Mouse (Mus musculus) cerebellum, adult 2 months (tissue): ENCODE measurements at regions not wholly inside any gene's neighbourhood (a gene's known extent, or its start where the extent isn't known, plus 50 kb on each side); places are given as distances from the start of the nearest gene placed in this dataset.

Experiments used
- CTCF ChIP-seq: fragments of 200-500 bp; IDR thresholded peaks from 2 replicates; pipeline ENCODE4 v1.5.1; 2011; ENCODE audit warnings: low read depth, mild to moderate bottlenecking, control low read depth, low read length, moderate library complexity, borderline replicate concordance; ENCODE audit not compliant: insufficient read depth
- POLR2A ChIP-seq: fragments of 200-500 bp; IDR thresholded peaks from 2 replicates; pipeline ENCODE4 v1.6.1; 2011; ENCODE audit warnings: low read length, control low read depth, borderline replicate concordance; ENCODE audit not compliant: insufficient read depth

- TF ChIP-seq CTCF (no peak), POLR2A (no peak)
Measured at GRCm38 (mm10) chr14:98937933-98938332, 56.2 kb downstream of the Rpl36a-ps1 start.
